Mouse (Mus musculus): ENCODE measurements around the gene Wnt4. TPM values are rescaled to one million over a fixed set of nuclear protein-coding genes. Genes with fewer than 3 reads are reported as not detected.
A peak's percentile ranks its signal among the peaks of the same experiment; 100 is the strongest.

Gene Wnt4
- polyA plus RNA-seq (2016; fragmentation: Nextera tagmentation; extraction: Ambion mirVana), result 2.6 and 6.9 TPM in 2 replicates

- H3K4me1 ChIP-seq (replicated peaks), result peaks cover 15% of the 10 kb centered on the region
- under 1% methylated on average over 25 of the region's 45 CpGs for WGBS
Observed at GRCm38 (mm10) chr4:137277166-137277513, at the start of gene Wnt4. Gene Wnt4 (plus strand): TSS chr4:137277489.

GRCm38 (mm10) chr4:137228566-137229115 lies 48.6 kb upstream of the Wnt4 start:
- Histone ChIP-seq H3K27ac (no peak overlapping the region), H3K36me3 (no peaks in the 10 kb centered on the region), H3K4me3 (replicated peaks) (no peak overlapping the region), H3K9ac (replicated peaks) (no peak overlapping the region), H3K9me3 (no peaks in the 10 kb centered on the region), H3K4me2 (no peak overlapping the region), H3K27me3 (no peaks in the 10 kb centered on the region), H3K4me1 (replicated peaks) (no peaks in the 10 kb centered on the region)
- 91% methylated on average over 15 of the region's 15 CpGs for WGBS
- ATAC-seq (ENCODE audit: insufficient number of reproducible peaks, insufficient read depth, low FRiP score, low TSS enrichment, low read depth), result no peak

More at GRCm38 (mm10) chr4:137277166-137277513, at the start of gene Wnt4:
- peaks cover 88% of the 10 kb centered on the region for H3K27me3 ChIP-seq
- no peaks in the 10 kb centered on the region for H3K9me3 ChIP-seq
- H3K27ac ChIP-seq, result 0 out of 2 replicates have a peak within 1 kb of the TSS, but pooled peaks have one; percentile 35
- H3K4me2 ChIP-seq, result peak within 1 kb of the TSS; percentile 93
- no peaks in the 10 kb centered on the region for H3K36me3 ChIP-seq
- ATAC-seq (ENCODE audit: insufficient number of reproducible peaks, insufficient read depth, low FRiP score, low TSS enrichment, low read depth), result peak; percentile 63
- H3K9ac ChIP-seq (replicated peaks), result peak within 1 kb of the TSS; percentile 63
- H3K4me3 ChIP-seq (replicated peaks), result peak within 1 kb of the TSS; percentile 59

DNA sequence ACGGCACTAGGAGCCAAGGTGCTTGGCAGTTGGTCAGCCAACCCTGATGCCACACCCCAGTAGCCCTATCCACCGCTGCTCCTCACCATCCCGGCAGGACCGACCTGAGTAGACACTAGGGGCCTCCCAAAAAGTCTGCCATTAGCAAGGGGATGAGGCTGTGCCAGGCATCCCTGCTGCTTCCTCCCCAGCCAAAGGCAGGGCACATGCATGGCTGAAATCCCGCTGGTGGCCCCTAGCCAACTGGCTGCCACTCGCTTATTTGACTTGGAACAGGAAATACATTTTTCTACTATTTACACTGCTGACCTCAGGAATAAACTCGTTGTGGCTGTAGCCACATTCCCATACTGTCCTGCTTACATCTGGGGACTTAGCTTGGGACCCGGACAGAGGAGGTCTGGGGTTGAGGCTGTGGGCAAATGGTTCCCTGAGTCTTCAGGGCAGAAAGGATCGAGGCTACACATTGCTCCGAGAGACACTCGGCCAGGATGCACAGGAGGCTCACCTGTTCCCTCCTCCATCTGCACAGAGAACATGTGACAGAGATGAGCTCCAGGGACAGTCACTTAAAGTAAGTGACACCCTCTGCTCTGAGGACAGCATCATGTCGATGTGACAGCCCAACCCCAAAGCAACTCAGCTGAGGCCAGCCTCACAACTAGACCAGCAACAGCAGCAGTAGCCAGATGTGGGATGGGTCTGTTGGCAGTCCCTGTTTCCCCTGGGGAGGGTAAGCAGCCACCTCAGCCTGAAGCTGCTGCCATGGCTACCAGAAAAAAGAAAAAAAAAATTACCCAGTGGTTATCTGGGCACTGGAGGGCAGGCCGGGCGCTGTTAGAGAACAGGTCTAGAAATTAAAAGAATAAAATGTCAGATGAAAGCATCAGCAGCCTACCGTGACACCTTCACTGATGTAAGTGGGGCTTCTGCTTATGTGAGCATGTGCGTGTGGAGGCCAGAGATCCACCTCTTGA lies 45.5 kb upstream of the Wnt4 start:
- no peak overlapping the region for H3K27ac ChIP-seq
- H3K4me1 ChIP-seq (replicated peaks), result no peaks in the 10 kb centered on the region
- H3K4me2 ChIP-seq, result no peak overlapping the region
- 76% methylated on average over 16 of the region's 16 CpGs for WGBS
- no peaks in the 10 kb centered on the region for H3K9me3 ChIP-seq
- H3K36me3 ChIP-seq, result no peaks in the 10 kb centered on the region
- no peak overlapping the region for H3K4me3 ChIP-seq (replicated peaks)
- H3K9ac ChIP-seq (replicated peaks), result no peak overlapping the region
- H3K27me3 ChIP-seq, result no peaks in the 10 kb centered on the region
- ATAC-seq (ENCODE audit: insufficient number of reproducible peaks, insufficient read depth, low FRiP score, low TSS enrichment, low read depth), result no peak

DNA sequence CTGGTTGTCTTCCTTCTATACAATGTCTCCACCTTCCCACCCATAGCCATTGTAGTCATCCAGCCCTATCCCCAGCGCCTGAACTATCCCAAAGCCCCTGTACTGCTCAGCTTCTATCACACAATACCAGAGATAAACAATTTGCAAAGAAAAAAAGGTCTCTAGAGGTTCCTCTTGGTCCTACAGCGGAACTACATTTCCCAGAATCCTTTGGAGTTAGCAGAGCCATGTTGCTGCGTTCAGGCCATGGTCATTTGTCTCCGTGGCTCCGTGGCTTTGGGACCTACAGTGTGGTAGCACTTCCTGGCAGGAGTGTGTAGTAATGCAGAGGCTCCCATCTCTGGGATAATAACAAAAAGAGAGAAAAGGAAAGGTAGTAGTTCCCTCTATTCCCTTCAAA lies 43.7 kb upstream of the Wnt4 start:
- Histone ChIP-seq H3K4me3 (replicated peaks) (no peak overlapping the region), H3K36me3 (no peaks in the 10 kb centered on the region), H3K27me3 (no peaks in the 10 kb centered on the region), H3K9me3 (no peaks in the 10 kb centered on the region), H3K9ac (replicated peaks) (no peak overlapping the region), H3K27ac (no peak overlapping the region), H3K4me2 (no peak overlapping the region), H3K4me1 (replicated peaks) (no peaks in the 10 kb centered on the region)
- 73% methylated on average over 5 of the region's 5 CpGs for WGBS
- no peak for ATAC-seq (ENCODE audit: insufficient number of reproducible peaks, insufficient read depth, low FRiP score, low TSS enrichment, low read depth)

DNA sequence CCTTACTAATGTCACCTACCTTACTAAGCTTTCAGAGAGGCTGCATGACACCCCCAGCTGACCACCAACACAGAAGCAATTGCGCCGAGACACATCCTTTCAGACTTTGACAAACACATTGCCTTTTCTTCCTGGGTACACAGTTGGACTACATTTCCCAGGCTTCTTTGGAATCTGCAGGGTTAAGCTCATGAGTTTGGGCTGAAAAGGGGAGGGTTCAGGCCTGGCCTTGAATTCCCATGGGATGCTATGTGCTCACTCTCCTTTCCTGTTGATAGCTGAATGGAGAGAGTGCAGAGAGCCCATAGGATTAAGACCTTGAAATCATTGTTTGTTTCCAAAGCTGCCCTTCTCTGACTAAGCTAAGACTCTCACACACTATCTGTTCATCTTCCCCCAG lies 42.8 kb upstream of the Wnt4 start:
- no peaks in the 10 kb centered on the region for H3K27me3 ChIP-seq
- no peaks in the 10 kb centered on the region for H3K4me1 ChIP-seq (replicated peaks)
- no peak overlapping the region for H3K9ac ChIP-seq (replicated peaks)
- no peak overlapping the region for H3K4me3 ChIP-seq (replicated peaks)
- no peak for ATAC-seq (ENCODE audit: insufficient number of reproducible peaks, insufficient read depth, low FRiP score, low TSS enrichment, low read depth)
- no peaks in the 10 kb centered on the region for H3K36me3 ChIP-seq
- whole genome bisulfite sequencing, result 91% methylated on average over 2 of the region's 2 CpGs
- H3K4me2 ChIP-seq, result no peak overlapping the region
- no peak overlapping the region for H3K27ac ChIP-seq
- no peaks in the 10 kb centered on the region for H3K9me3 ChIP-seq

DNA sequence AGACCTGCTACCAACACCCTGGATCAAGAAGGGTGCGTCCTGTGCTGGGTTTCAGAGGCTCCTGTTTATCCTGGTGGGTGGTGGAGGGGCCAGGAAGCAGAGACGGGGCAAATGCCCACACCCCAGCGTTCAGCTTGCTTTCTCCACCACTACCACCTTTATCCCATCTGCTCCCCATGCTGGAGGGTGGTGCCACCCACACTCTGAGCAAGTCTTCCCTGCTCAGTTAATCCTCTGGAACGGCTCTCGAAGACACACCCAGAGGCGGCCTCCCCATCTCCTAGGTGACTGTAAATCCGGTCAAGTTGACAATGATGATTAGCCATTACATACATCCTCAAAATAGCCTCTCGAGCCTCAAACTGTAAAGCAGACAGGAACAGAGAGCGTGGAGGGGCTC lies 41.9 kb upstream of the Wnt4 start:
- Histone ChIP-seq H3K36me3 (no peaks in the 10 kb centered on the region), H3K4me3 (replicated peaks) (no peak overlapping the region), H3K9me3 (peaks cover 8% of the 10 kb centered on the region), H3K27ac (no peak overlapping the region), H3K27me3 (no peaks in the 10 kb centered on the region), H3K9ac (replicated peaks) (no peak overlapping the region), H3K4me2 (no peak overlapping the region), H3K4me1 (replicated peaks) (no peaks in the 10 kb centered on the region)
- 69% methylated on average over 9 of the region's 9 CpGs for WGBS
- ATAC-seq (ENCODE audit: insufficient number of reproducible peaks, insufficient read depth, low FRiP score, low TSS enrichment, low read depth), result no peak

DNA sequence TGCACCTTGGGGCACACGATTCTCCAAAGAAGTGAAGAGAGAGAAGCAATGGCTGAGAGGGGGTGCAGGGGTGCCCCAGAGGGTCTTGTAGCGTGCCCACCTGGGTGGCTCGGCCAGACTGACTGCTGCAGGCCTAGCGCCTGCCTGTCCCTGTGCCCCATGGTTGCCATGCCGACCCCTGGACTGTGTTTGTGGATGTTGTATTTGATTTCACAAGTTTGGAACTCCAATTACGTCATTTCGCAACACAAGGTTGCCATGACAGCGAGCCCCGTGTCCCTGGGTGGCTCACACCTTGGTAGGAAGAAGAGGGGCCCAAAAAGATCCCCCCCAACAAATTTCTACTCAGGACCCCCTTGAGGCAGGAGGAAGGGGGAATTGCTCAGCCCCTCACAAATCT lies 32.4 kb upstream of the Wnt4 start:
- H3K27ac ChIP-seq, result no peak overlapping the region
- no peak overlapping the region for H3K4me3 ChIP-seq (replicated peaks)
- H3K36me3 ChIP-seq, result no peaks in the 10 kb centered on the region
- H3K4me1 ChIP-seq (replicated peaks), result peaks cover 6% of the 10 kb centered on the region; the same call in 1 of the 2 replicates
- no peak overlapping the region for H3K4me2 ChIP-seq
- peaks cover 7% of the 10 kb centered on the region for H3K9me3 ChIP-seq
- WGBS, result 72% methylated on average over 9 of the region's 9 CpGs
- H3K27me3 ChIP-seq, result no peaks in the 10 kb centered on the region
- ATAC-seq (ENCODE audit: insufficient number of reproducible peaks, insufficient read depth, low FRiP score, low TSS enrichment, low read depth), result no peak
- H3K9ac ChIP-seq (replicated peaks), result no peak overlapping the region

- H3K27ac ChIP-seq, result 0 out of 2 replicates have a peak overlapping the region, but pooled peaks have one; percentile 29
- 54% methylated on average over 5 of the region's 5 CpGs for WGBS
- peaks cover 2% of the 10 kb centered on the region; the same call in 1 of the 2 replicates for H3K9me3 ChIP-seq
- ATAC-seq (ENCODE audit: insufficient number of reproducible peaks, insufficient read depth, low FRiP score, low TSS enrichment, low read depth), result no peak
- H3K4me3 ChIP-seq (replicated peaks), result no peak overlapping the region
- H3K36me3 ChIP-seq, result no peaks in the 10 kb centered on the region
- peaks cover 4% of the 10 kb centered on the region; the same call in 1 of the 2 replicates for H3K4me1 ChIP-seq (replicated peaks)
- no peak overlapping the region for H3K9ac ChIP-seq (replicated peaks)
- H3K27me3 ChIP-seq, result no peaks in the 10 kb centered on the region
- no peak overlapping the region for H3K4me2 ChIP-seq
Observed at GRCm38 (mm10) chr4:137250333-137250732, 27.0 kb upstream of the Wnt4 start.

DNA sequence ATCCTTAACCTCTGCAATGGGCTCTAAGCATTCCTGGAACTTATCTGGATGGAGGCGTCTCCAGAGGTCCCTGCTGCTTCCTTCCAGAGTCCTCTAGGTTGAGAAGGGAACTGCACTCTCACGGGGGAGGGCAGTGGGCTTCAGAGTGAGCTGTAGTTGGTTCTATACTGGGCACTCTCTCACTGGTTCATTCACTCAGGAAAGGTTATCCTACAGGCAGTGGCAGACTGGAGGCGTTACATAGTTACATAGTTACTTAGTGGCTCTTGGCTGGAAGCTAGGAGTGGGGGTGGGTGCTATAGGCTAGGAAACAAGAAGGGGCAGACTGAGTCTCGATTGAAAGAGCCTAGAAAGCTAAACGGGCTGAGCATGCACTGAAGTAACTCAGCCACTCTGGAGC lies 26.4 kb upstream of the Wnt4 start:
- Histone ChIP-seq H3K9ac (replicated peaks) (no peak overlapping the region), H3K4me2 (no peak overlapping the region), H3K9me3 (peaks cover 2% of the 10 kb centered on the region; the same call in 1 of the 2 replicates), H3K36me3 (no peaks in the 10 kb centered on the region), H3K27me3 (no peaks in the 10 kb centered on the region), H3K27ac (0 out of 2 replicates have a peak overlapping the region, but pooled peaks have one; percentile 29), H3K4me1 (replicated peaks) (peaks cover 4% of the 10 kb centered on the region; the same call in 1 of the 2 replicates), H3K4me3 (replicated peaks) (no peak overlapping the region)
- ATAC-seq (ENCODE audit: insufficient number of reproducible peaks, insufficient read depth, low FRiP score, low TSS enrichment, low read depth), result no peak
- 55% methylated on average over 5 of the region's 5 CpGs for WGBS

DNA sequence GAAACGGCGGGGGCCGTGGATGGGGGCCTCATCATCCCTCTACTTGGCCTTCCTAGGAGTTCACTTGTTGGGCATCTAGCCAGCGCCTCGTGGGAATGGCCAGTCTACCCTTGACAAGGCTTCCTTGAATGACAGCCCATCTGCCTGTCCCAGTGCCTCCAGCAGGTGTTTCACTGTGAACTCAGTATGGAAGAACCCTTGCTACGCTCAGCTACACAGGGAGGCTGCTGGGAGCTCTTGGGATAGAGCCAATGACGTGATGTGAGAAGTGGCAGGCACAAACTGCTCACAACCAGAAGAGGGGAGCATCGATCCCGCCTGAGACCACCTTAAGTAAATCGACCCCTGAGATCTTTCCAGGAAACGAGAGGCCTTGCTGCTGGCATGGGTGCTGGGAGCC lies 23.7 kb upstream of the Wnt4 start:
- 83% methylated on average over 11 of the region's 11 CpGs for WGBS
- H3K9ac ChIP-seq (replicated peaks), result no peak overlapping the region
- H3K4me3 ChIP-seq (replicated peaks), result no peak overlapping the region
- ATAC-seq (ENCODE audit: insufficient number of reproducible peaks, insufficient read depth, low FRiP score, low TSS enrichment, low read depth), result no peak
- no peaks in the 10 kb centered on the region for H3K36me3 ChIP-seq
- no peak overlapping the region for H3K4me2 ChIP-seq
- H3K9me3 ChIP-seq, result peaks cover 2% of the 10 kb centered on the region; the same call in 1 of the 2 replicates
- H3K27me3 ChIP-seq, result no peaks in the 10 kb centered on the region
- no peak overlapping the region for H3K27ac ChIP-seq
- peaks cover 4% of the 10 kb centered on the region; the same call in 1 of the 2 replicates for H3K4me1 ChIP-seq (replicated peaks)

DNA sequence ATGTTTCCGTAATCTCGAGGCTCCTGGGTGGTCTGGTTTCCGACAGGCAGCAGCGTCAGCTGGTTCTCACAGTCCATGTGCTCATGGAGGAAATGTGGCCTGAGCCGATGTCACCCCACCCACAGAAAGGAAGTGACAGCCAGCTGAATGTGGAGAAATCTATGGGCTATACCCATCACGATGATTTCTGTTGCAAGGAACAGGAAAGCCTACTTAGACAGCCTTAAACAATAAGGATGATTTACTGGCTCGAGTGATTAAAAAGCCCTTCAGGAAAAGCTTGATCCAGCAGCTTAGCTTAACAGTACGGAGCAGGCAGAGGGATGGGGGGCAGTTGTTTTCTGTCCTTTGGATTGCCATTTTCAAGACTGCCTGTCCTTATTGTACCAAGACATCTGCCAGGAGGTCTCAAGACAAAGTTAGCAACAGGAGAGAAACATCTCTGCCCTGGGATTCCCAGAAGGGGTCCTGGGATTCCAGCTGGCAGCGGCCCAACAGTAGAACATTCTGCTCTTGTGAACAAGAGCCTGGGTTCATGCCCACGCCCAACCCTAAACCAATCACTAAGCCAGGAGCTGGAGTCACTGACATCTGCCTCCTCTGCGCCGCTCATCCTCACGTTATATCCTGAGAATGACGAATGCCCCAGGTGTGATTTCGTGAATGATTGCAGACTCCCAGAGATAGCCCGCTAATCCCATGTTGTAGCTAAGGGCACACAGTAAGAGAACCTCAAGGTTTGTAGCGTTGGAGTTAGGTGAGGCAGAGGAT lies 22.9 kb upstream of the Wnt4 start:
- WGBS, result 76% methylated on average over 17 of the region's 17 CpGs

More for the DNA sequence above, 22.9 kb upstream of the Wnt4 start:
- Histone ChIP-seq H3K27me3 (no peaks in the 10 kb centered on the region), H3K9me3 (peaks cover 2% of the 10 kb centered on the region; the same call in 1 of the 2 replicates), H3K9ac (replicated peaks) (no peak overlapping the region), H3K4me3 (replicated peaks) (no peak overlapping the region), H3K4me2 (no peak overlapping the region), H3K4me1 (replicated peaks) (peaks cover 4% of the 10 kb centered on the region; the same call in 1 of the 2 replicates), H3K27ac (no peak overlapping the region), H3K36me3 (no peaks in the 10 kb centered on the region)
- ATAC-seq (ENCODE audit: insufficient number of reproducible peaks, insufficient read depth, low FRiP score, low TSS enrichment, low read depth), result no peak

Measured in limb, embryonic 12.5 days (tissue).